Mouse (Mus musculus) heart, postnatal 10 days (tissue): Measurements from ENCODE around the gene Sell. TPM values are rescaled to one million over a fixed set of nuclear protein-coding genes. Genes with fewer than 3 reads are reported as not detected.

ENCODE experiments used
- DNase-seq, 2 experiments: peaks; one replicate each; pipeline ENCODE4 v3.0.0; 2021
- intact Hi-C: fragments of 180-260 bp; cut with DNase I; formaldehyde crosslinking; loops from one replicate; pipeline ENCODE4 v1.15.1; 2025
- total RNA-seq, 2 experiments: library from RNA; stranded (reverse); gene quantifications; 2 replicates each; pipeline ENCODE4 v1.2.3; 2021

Gene Sell
- total RNA-seq, 2 experiments from 2014 or later: 1.4 to 1.6 TPM

- no peak for DNase-seq
- intact Hi-C loops: no loop called here
These were observed 62.1 kb downstream of the Sell start for GRCm38 (mm10) chr1:164123836-164124235.

GRCm38 (mm10) chr1:164130013-164130412 lies 68.2 kb downstream of the Sell start:
- intact Hi-C loops: loop anchor here (10.0 kb wide), 1 partner anchor 985 kb away; no protein-coding TSS in a partner anchor
- DNase-seq: no peak

- intact Hi-C loops: loop anchor here (10.0 kb wide), 1 partner anchor 988 kb away; no protein-coding TSS in a partner anchor
These were observed 70.8 kb downstream of the Sell start for GRCm38 (mm10) chr1:164132609-164133008.

More at GRCm38 (mm10) chr1:164132609-164133008, 70.8 kb downstream of the Sell start:
- DNase-seq: no peak

Other genes starting within 250 kb of the Sell start
- 1 to 10 TPM; 9.0 to 9.1 TPM for gene Scyl3, start 132.9 kb upstream of the Sell start, total RNA-seq
- 1 to 10 TPM; 1.5 to 3.3 TPM for gene BC055324, start 67.2 kb upstream of the Sell start, total RNA-seq
- gene Mettl18, start 67.1 kb upstream of the Sell start, total RNA-seq: 1 to 10 TPM; 3.4 to 4.7 TPM
- gene Sele, start 13.7 kb upstream of the Sell start, total RNA-seq: 1 to 10 TPM; 2.3 to 3.6 TPM
- gene Selp, start 53.3 kb downstream of the Sell start, total RNA-seq: 1 to 10 TPM in 1 of 2 experiments, under 1 TPM in 1; 0.98 to 1.2 TPM
- gene F5, start 89.9 kb downstream of the Sell start, total RNA-seq: 1 to 10 TPM in 1 of 2 experiments, under 1 TPM in 1; 0.60 to 1.1 TPM
- gene Slc19a2, start 187.1 kb downstream of the Sell start, total RNA-seq: 1 to 10 TPM; 6.7 to 7.2 TPM
- 1 to 10 TPM; 7.0 to 7.7 TPM for gene Ccdc181, start 213.6 kb downstream of the Sell start, total RNA-seq
- gene Nme7, start 242.1 kb downstream of the Sell start, total RNA-seq: 1 to 10 TPM; 5.8 to 6.2 TPM
- 10 to 100 TPM; 26.0 to 27.9 TPM for gene Blzf1, start 245.5 kb downstream of the Sell start, total RNA-seq